Mouse (Mus musculus): ENCODE results near the gene Slc20a1. TPM values are rescaled to one million over a fixed set of nuclear protein-coding genes. Genes with fewer than 3 reads are reported as not detected.
A peak's percentile ranks its signal among the peaks of the same experiment; 100 is the strongest.

The Slc20a1 gene
- polyA plus RNA-seq, 2 experiments: 42.7 to 50.7 TPM

DNA sequence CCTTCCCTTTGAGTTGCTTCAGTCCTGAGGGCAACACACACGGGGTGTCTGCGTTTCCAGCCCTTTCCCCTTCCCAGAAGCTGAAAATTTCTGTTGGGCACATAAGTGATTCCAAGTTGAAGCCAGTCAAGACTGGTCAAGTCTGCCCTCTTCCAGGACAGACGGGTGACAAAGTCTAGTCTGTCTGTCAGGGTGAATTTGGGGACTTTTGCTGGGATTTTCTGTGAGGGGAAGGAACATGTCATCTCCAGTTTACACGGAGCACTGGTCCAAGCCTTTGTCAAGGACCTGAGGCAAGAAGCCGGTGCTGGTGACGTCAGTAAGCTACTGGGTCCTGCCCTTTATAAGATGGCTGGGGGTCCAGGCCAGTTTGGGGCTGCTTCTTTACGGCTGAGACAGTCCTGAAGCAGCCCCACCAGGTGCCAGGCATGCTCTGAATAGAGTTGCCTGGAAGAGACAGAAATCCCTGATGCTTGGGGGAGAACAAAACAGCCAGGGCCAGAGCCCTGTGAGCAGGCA, 28.5 kb downstream of the Slc20a1 start:
- Histone ChIP-seq H3K4me2 (ENCODE audit: low read depth) (peak overlapping the region; percentile 72), H3K36me3 (replicated peaks; ENCODE audit: control insufficient read depth, insufficient read depth, low read depth) (no peaks in the 10 kb centered on the region), H3K9ac (replicated peaks) (peak overlapping the region; percentile 77), H3K9me3 (ENCODE audit: control insufficient read depth, low read length) (no peaks in the 10 kb centered on the region), H3K4me1 (replicated peaks; ENCODE audit: control insufficient read depth in 2 of 2, insufficient read depth in 2 of 2, low read length in 1 of 2) (peaks cover 70 to 76% of the 10 kb centered on the region in 2 experiments), H3K27ac (peak overlapping the region; percentile 95), H3K4me3 (ENCODE audit: insufficient read depth in 1 of 2, low read depth in 2 of 2, low read length in 2 of 2) (no peak overlapping the region; a peak in 2 of 4 replicates), H3K27me3 (ENCODE audit: control insufficient read depth, insufficient read depth, low read length) (no peaks in the 10 kb centered on the region)
- DNase-seq (ENCODE audit: low read depth in 3 of 3, low spot score in 3 of 3) (no peak), ATAC-seq (ENCODE audit: insufficient read depth) (peak; percentile 12; the same call in 1 of the 2 replicates)
- WGBS (ENCODE audit: insufficient replicate concordance): 42% methylated on average over 7 of the region's 7 CpGs
- no peak for TF ChIP-seq EP300 (IDR thresholded peaks at IDR 0.05; ENCODE audit: low read depth)
- no peak for TF ChIP-seq CTCF (IDR thresholded peaks at IDR 0.05; ENCODE audit: low read depth)

DNA sequence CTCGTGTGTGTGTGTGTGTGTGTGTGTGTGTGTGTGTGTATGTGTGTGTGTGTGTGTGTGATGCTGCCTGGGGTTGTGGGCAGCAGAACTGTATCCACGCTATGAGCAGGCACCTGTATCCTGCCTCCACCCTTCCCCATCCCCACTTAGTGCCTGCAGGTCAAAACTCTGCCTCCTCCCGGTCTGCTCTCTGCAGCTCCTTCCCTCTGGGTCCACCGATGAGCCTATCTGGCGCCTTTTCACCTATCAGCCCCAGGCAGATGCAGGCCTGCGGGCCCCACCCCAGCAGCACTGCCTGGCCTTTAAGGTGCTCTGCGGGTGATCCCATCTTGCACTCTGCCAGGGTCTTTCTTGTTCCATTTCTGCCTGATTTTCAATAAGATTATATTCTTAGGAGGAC, 29.1 kb downstream of the Slc20a1 start:
- ATAC-seq (ENCODE audit: insufficient read depth) (peak; percentile 84), DNase-seq (ENCODE audit: low read depth in 3 of 3, low spot score in 3 of 3) (peak; percentile 90 to 91 (median 91))
- H3K27ac ChIP-seq: peak overlapping the region; percentile 95
- H3K27me3 ChIP-seq (ENCODE audit: control insufficient read depth, insufficient read depth, low read length): no peaks in the 10 kb centered on the region
- H3K4me3 ChIP-seq (ENCODE audit: insufficient read depth in 1 of 2, low read depth in 2 of 2, low read length in 2 of 2): peak overlapping the region; percentile 25 to 44; a peak in 3 of 4 replicates
- H3K4me2 ChIP-seq (ENCODE audit: low read depth): peak overlapping the region; percentile 72
- peaks cover 76 to 82% of the 10 kb centered on the region in 2 experiments for H3K4me1 ChIP-seq (replicated peaks; ENCODE audit: control insufficient read depth in 2 of 2, insufficient read depth in 2 of 2, low read length in 1 of 2)
- H3K9me3 ChIP-seq (ENCODE audit: control insufficient read depth, low read length): no peaks in the 10 kb centered on the region
- peak overlapping the region; percentile 77 for H3K9ac ChIP-seq (replicated peaks)
- peak; percentile 97 for TF ChIP-seq EP300 (IDR thresholded peaks at IDR 0.05; ENCODE audit: low read depth)
- peak; percentile 71 for TF ChIP-seq CTCF (IDR thresholded peaks at IDR 0.05; ENCODE audit: low read depth)
- H3K36me3 ChIP-seq (replicated peaks; ENCODE audit: control insufficient read depth, insufficient read depth, low read depth): no peaks in the 10 kb centered on the region
- WGBS (ENCODE audit: insufficient replicate concordance): 15% methylated on average over 6 of the region's 7 CpGs

DNA sequence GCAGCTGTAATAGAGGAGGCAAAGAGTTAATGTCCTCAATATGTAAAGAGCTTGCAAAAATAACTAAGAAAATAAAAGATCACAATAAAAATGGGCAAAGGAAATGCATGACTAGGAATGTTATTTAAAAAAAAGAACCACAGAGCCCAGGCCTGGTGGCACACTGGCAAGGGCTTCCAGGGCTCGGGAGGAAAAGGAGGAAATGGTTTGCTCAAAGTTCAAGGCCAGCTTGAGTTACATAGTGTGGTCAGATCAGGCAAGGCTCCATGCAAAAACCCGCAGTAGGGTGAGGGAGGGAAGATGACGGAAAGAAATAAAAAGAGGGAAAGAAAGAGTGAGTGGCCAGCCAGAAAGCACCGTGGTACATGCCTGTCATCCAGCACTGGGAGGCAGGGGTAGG, 30.0 kb downstream of the Slc20a1 start:
- peak overlapping the region; percentile 95 for H3K27ac ChIP-seq
- H3K27me3 ChIP-seq (ENCODE audit: control insufficient read depth, insufficient read depth, low read length): no peaks in the 10 kb centered on the region
- DNase-seq (ENCODE audit: low read depth in 3 of 3, low spot score in 3 of 3) (no peak), ATAC-seq (ENCODE audit: insufficient read depth) (no peak)
- peaks cover 82 to 87% of the 10 kb centered on the region in 2 experiments for H3K4me1 ChIP-seq (replicated peaks; ENCODE audit: control insufficient read depth in 2 of 2, insufficient read depth in 2 of 2, low read length in 1 of 2)
- H3K9me3 ChIP-seq (ENCODE audit: control insufficient read depth, low read length): no peaks in the 10 kb centered on the region
- TF ChIP-seq EP300 (IDR thresholded peaks at IDR 0.05; ENCODE audit: low read depth) (no peak), CTCF (IDR thresholded peaks at IDR 0.05; ENCODE audit: low read depth) (no peak)
- WGBS (ENCODE audit: insufficient replicate concordance): 69% methylated on average over 4 of the region's 4 CpGs
- peak overlapping the region; percentile 72 for H3K4me2 ChIP-seq (ENCODE audit: low read depth)
- no peaks in the 10 kb centered on the region for H3K36me3 ChIP-seq (replicated peaks; ENCODE audit: control insufficient read depth, insufficient read depth, low read depth)
- H3K9ac ChIP-seq (replicated peaks): peak overlapping the region; percentile 77
- H3K4me3 ChIP-seq (ENCODE audit: insufficient read depth in 1 of 2, low read depth in 2 of 2, low read length in 2 of 2): peak overlapping the region; percentile 18 to 44; a peak in 2 of 4 replicates

DNA sequence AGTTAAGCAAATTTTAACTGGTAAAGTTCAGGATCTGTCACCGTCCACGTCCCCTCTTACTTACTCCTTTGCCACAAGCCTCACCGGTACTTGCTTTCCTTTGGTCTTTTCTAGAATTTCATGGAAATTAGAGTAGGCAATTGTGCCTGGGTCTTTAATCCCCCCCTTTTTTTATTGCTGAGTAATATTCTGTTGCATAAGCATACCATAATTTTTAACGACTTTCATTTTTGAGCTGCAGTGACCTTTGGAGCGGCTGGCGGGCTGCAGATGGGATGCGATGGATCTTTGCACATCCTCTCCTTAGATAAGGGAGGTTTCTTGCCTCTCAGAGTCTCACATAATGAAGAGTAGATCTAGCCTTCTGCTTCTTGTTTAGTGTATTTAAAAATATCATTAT, 30.8 kb downstream of the Slc20a1 start:
- H3K27ac ChIP-seq: peak overlapping the region; percentile 95
- peak overlapping the region; percentile 2; the same call in 1 of the 2 replicates for H3K9ac ChIP-seq (replicated peaks)
- H3K4me1 ChIP-seq (replicated peaks; ENCODE audit: control insufficient read depth in 2 of 2, insufficient read depth in 2 of 2, low read length in 1 of 2): peaks cover 80 to 87% of the 10 kb centered on the region in 2 experiments
- H3K36me3 ChIP-seq (replicated peaks; ENCODE audit: control insufficient read depth, insufficient read depth, low read depth): no peaks in the 10 kb centered on the region
- WGBS (ENCODE audit: insufficient replicate concordance): 83% methylated on average over 7 of the region's 7 CpGs
- ATAC-seq (ENCODE audit: insufficient read depth) (no peak), DNase-seq (ENCODE audit: low read depth in 3 of 3, low spot score in 3 of 3) (no peak)
- no peaks in the 10 kb centered on the region for H3K9me3 ChIP-seq (ENCODE audit: control insufficient read depth, low read length)
- TF ChIP-seq CTCF (IDR thresholded peaks at IDR 0.05; ENCODE audit: low read depth): no peak
- TF ChIP-seq EP300 (IDR thresholded peaks at IDR 0.05; ENCODE audit: low read depth): no peak
- H3K4me3 ChIP-seq (ENCODE audit: insufficient read depth in 1 of 2, low read depth in 2 of 2, low read length in 2 of 2): no peak overlapping the region
- H3K27me3 ChIP-seq (ENCODE audit: control insufficient read depth, insufficient read depth, low read length): no peaks in the 10 kb centered on the region
- peak overlapping the region; percentile 72 for H3K4me2 ChIP-seq (ENCODE audit: low read depth)

DNA sequence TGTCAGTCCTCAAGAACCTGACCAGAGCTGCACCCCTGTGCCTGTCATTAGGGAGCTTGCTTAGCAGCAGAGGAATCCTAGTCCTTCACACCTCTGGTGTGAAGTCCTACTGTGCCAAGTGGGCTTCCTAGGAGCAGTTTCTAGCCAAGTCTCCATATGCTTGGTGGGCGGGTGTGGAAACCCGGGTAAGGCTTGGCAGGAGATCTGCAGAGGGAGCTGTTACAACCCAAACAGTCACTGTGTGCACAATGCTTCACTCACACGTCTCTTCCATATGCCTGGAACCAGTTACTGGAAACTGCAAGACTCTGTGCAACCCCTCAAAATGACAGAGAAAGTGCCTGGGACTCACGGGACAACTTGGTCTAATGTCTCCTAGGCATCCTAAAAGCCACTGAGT, 33.5 kb downstream of the Slc20a1 start:
- Histone ChIP-seq H3K4me2 (ENCODE audit: low read depth) (no peak overlapping the region), H3K4me1 (replicated peaks; ENCODE audit: control insufficient read depth in 2 of 2, insufficient read depth in 2 of 2, low read length in 1 of 2) (peaks cover 64 to 77% of the 10 kb centered on the region in 2 experiments), H3K9ac (replicated peaks) (no peak overlapping the region; the same call in 1 of the 2 replicates), H3K27ac (peak overlapping the region; percentile 88), H3K27me3 (ENCODE audit: control insufficient read depth, insufficient read depth, low read length) (no peaks in the 10 kb centered on the region), H3K36me3 (replicated peaks; ENCODE audit: control insufficient read depth, insufficient read depth, low read depth) (no peaks in the 10 kb centered on the region), H3K9me3 (ENCODE audit: control insufficient read depth, low read length) (no peaks in the 10 kb centered on the region), H3K4me3 (ENCODE audit: insufficient read depth in 1 of 2, low read depth in 2 of 2, low read length in 2 of 2) (no peak overlapping the region)
- WGBS (ENCODE audit: insufficient replicate concordance): 48% methylated on average over 4 of the region's 4 CpGs
- DNase-seq (ENCODE audit: low read depth in 3 of 3, low spot score in 3 of 3): no peak
- TF ChIP-seq CTCF (IDR thresholded peaks at IDR 0.05; ENCODE audit: low read depth): no peak
- TF ChIP-seq EP300 (IDR thresholded peaks at IDR 0.05; ENCODE audit: low read depth): no peak
- ATAC-seq (ENCODE audit: insufficient read depth): no peak
